Mouse (Mus musculus) kidney, embryonic 15.5 days (tissue): Measurements from ENCODE around the gene Lrrc4c. TPM values are rescaled to one million over a fixed set of nuclear protein-coding genes. Genes with fewer than 3 reads are reported as not detected.

Experiments
- ATAC-seq: fragments of 200-750 bp; cut with Nextera tagmentation; replicated peaks from 2 replicates; pipeline ENCODE4 v1.8.0; 2017; ENCODE audit warnings: moderate TSS enrichment; ENCODE audit not compliant: low FRiP score
- H3K27ac ChIP-seq: fragments of 300-500 bp; sonication (generic); 2 replicates; pipeline ENCODE4 v1.5.1; 2015; ENCODE audit warnings: mild to moderate bottlenecking, inconsistent platforms
- H3K27me3 ChIP-seq: fragments of 300-500 bp; sonication (generic); 2 replicates; pipeline ENCODE4 v1.6.1; 2015; ENCODE audit warnings: inconsistent platforms
- H3K36me3 ChIP-seq: fragments of 300-500 bp; sonication (generic); 2 replicates; pipeline ENCODE4 v1.6.1; 2015; ENCODE audit warnings: inconsistent platforms
- H3K4me1 ChIP-seq: fragments of 300-500 bp; sonication (generic); 2 replicates; pipeline ENCODE4 v1.6.1; 2015; ENCODE audit warnings: inconsistent platforms
- H3K4me2 ChIP-seq: fragments of 300-500 bp; sonication (generic); 2 replicates; pipeline ENCODE4 v1.6.1; 2015; ENCODE audit warnings: moderate library complexity, mild to moderate bottlenecking, inconsistent platforms
- H3K4me3 ChIP-seq: fragments of 300-500 bp; sonication (generic); replicated peaks from 2 replicates; pipeline ENCODE4 v1.5.1; 2015; ENCODE audit warnings: mild to moderate bottlenecking, inconsistent platforms
- H3K9ac ChIP-seq: fragments of 300-500 bp; sonication (generic); 2 replicates; pipeline ENCODE4 v1.6.1; 2015; ENCODE audit warnings: mild to moderate bottlenecking, inconsistent platforms
- H3K9me3 ChIP-seq: fragments of 300-500 bp; sonication (generic); replicated peaks from 2 replicates; pipeline ENCODE4 v1.6.1; 2016; ENCODE audit warnings: inconsistent platforms
- WGBS: fragments of 180-500 bp; shearing (Covaris S2); methylation state at CpG from one replicate; pipeline ENCODE4 v1.1.7; 2015; ENCODE audit warnings: mixed read lengths; 5-methylcytosine and 5-hydroxymethylcytosine counted together
- polyA plus RNA-seq: library from polyadenylated mRNA; unstranded; fragments of >200 nt; fragmentation: Nextera tagmentation; extraction: Ambion mirVana; gene quantifications from 2 replicates; pipeline ENCODE4 v1.2.1, GENCODE M21; 2015

The Lrrc4c gene
- 0.68 and 1.4 TPM in 2 replicates for polyA plus RNA-seq

DNA sequence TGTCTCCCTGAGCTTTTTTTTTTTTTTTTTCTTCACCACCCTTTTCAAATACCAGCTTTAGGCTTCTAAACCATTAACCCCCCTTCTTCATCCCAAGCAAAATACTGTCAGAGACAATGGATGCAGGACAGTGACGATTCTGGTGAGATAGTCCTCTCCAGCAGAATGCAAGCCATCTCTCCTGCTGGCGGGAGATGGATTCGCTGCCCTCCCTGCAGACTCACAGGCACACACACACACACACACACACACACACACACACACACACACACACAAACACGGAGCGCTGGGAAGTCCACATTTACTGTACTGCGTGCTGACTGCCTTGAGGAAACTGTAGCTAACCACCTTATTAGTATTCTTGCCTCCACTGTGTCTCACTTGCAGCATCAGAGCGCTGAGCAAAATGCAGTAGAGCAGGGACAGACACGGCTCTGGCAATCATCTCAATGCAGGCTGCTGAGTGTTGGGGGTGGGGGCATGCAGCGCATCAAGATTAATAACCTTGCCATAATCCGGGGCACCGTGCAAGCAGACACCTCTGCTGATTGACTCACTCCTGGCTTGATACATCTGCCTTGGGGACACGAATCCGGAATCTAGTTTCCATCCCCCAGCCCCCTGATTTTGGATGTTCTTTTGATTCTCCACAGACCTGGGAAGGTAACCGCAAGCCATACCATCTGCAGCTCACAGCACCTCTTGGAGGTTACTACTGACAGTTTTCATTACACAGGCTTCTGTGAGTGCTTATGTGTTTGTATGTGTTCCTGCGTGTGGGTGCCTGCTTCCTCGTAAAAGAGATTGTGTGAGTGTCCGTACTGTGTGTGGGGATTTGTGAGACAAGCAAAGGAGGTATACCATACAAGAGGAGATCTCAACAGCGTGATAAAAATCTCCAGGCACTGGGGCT is at the start of gene Lrrc4c:
Gene Lrrc4c, plus strand, starts transcription at position 783 of the 913 bp plus-strand sequence.
- WGBS: 5% methylated on average over 18 of the region's 18 CpGs
- Histone ChIP-seq H3K4me2 (peak within 1 kb of the TSS; percentile 54), H3K4me1 (peaks cover 12% of the 10 kb centered on the region; the same call in 1 of the 2 replicates), H3K27ac (no peak within 1 kb of the TSS), H3K36me3 (no peaks in the 10 kb centered on the region), H3K9me3 (no peaks in the 10 kb centered on the region), H3K27me3 (peaks cover 27% of the 10 kb centered on the region), H3K9ac (no peak within 1 kb of the TSS), H3K4me3 (peak within 1 kb of the TSS; percentile 30)
- no peak; the same call in 1 of the 2 replicates for ATAC-seq

DNA sequence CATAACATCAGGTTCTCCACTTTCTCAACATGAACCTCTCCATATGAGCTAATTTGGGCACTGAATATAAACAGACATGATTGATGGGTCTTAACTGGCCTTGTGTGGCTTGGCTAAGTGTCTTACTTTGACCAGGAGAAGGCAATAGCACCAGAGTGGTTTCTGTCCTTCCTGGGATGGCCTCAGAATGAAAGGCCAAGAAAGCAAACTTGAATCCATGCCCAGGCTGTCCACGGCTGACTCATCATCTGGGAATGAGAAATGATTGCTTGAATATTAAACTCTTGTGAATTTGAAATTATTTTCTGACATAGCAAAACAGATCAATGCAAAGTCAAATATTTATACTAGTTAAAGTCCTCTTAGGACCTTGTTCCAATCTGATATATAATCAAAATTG is 42.9 kb upstream of the Lrrc4c start:
- H3K4me3 ChIP-seq: no peak overlapping the region
- H3K27me3 ChIP-seq: no peaks in the 10 kb centered on the region
- H3K9me3 ChIP-seq: no peaks in the 10 kb centered on the region
- no peaks in the 10 kb centered on the region for H3K36me3 ChIP-seq
- H3K9ac ChIP-seq: no peak overlapping the region
- H3K27ac ChIP-seq: no peak overlapping the region
- H3K4me2 ChIP-seq: no peak overlapping the region
- ATAC-seq: no peak
- H3K4me1 ChIP-seq: no peaks in the 10 kb centered on the region
- 95% methylated on average over 1 of the region's 1 CpGs for WGBS

DNA sequence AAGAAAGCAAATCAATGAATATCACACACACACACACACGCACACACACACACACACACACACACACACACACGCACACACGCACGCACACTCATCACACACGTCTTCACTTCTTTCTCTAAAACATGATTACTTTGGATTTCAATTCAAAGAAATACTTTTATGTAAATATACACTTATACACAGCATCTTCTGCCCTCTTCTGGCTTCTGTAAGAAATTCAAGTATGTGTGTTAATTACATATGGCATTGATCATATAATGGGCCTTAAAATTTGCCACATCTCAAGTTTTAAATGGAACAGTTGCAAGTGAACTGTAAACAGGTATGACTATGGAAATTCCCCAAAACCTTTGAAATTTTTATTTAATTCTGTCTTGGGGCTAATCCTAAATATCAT is 35.0 kb upstream of the Lrrc4c start:
- Histone ChIP-seq H3K27ac (no peak overlapping the region), H3K4me1 (no peaks in the 10 kb centered on the region), H3K9me3 (no peaks in the 10 kb centered on the region), H3K9ac (no peak overlapping the region), H3K27me3 (no peaks in the 10 kb centered on the region), H3K4me2 (no peak overlapping the region), H3K36me3 (no peaks in the 10 kb centered on the region), H3K4me3 (no peak overlapping the region)
- WGBS: 82% methylated on average over 5 of the region's 5 CpGs
- ATAC-seq: no peak

DNA sequence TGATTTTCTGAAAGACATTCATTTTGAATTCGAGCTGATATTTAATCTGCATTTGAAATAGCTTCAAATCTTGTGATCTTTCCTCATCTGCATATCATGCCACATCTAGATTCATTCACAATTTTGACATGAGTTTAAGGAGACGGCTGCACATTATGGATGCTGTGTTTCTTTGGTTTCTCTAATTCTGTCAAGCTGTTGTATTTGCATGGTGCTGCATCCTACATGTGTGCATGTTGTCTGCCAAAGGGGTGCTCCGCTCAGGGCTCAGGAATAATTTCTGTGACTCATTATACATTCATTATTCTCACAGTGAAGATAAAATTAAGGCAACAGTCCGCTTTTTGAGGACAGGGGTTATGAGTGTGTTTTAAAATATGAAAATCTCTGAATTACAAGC is 30.5 kb upstream of the Lrrc4c start:
- Histone ChIP-seq H3K4me2 (no peak overlapping the region), H3K9me3 (no peaks in the 10 kb centered on the region), H3K9ac (no peak overlapping the region), H3K27me3 (no peaks in the 10 kb centered on the region), H3K4me1 (no peaks in the 10 kb centered on the region), H3K27ac (no peak overlapping the region), H3K4me3 (no peak overlapping the region), H3K36me3 (no peaks in the 10 kb centered on the region)
- no peak for ATAC-seq
- WGBS: 80% methylated on average over 4 of the region's 4 CpGs

DNA sequence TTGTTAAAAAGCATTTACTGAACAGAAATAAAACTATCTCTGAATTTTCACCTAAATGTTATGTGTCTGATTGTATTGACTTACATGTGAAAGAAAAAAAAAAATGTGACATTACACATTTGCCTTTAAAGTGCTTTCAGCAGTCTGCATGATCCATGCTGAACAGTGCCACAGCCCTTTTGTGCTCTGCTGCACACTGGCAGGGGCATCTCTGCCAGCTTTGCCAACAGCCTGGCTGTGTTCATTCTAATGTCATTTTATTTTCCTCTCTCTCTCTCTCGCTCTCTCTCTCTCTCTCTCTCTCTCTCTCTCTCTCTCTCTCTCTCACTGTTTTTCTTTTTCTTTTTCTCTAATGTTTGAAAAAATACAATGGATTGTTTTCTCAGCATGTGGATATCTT is 27.4 kb upstream of the Lrrc4c start:
- 100% methylated on average over 1 of the region's 1 CpGs for WGBS
- H3K27me3 ChIP-seq: no peaks in the 10 kb centered on the region
- H3K9me3 ChIP-seq: no peaks in the 10 kb centered on the region
- H3K4me3 ChIP-seq: no peak overlapping the region
- no peaks in the 10 kb centered on the region for H3K4me1 ChIP-seq
- no peak overlapping the region for H3K9ac ChIP-seq
- ATAC-seq: no peak
- H3K36me3 ChIP-seq: no peaks in the 10 kb centered on the region
- H3K27ac ChIP-seq: no peak overlapping the region
- H3K4me2 ChIP-seq: no peak overlapping the region

- no peaks in the 10 kb centered on the region for H3K36me3 ChIP-seq
- no peak overlapping the region for H3K4me3 ChIP-seq
- no peak for ATAC-seq
- 26% methylated on average over 5 of the region's 5 CpGs for WGBS
- no peak overlapping the region for H3K27ac ChIP-seq
- H3K27me3 ChIP-seq: peaks cover 27% of the 10 kb centered on the region
- H3K9ac ChIP-seq: no peak overlapping the region
- peaks cover 12% of the 10 kb centered on the region; the same call in 1 of the 2 replicates for H3K4me1 ChIP-seq
- H3K4me2 ChIP-seq: no peak overlapping the region
- no peaks in the 10 kb centered on the region for H3K9me3 ChIP-seq
Measured at GRCm38 (mm10) chr2:96315034-96315433, 2.9 kb upstream of the Lrrc4c start.

- Histone ChIP-seq H3K27ac (no peak overlapping the region), H3K4me3 (no peak overlapping the region), H3K4me1 (peaks cover 12% of the 10 kb centered on the region; the same call in 1 of the 2 replicates), H3K9ac (no peak overlapping the region), H3K9me3 (no peaks in the 10 kb centered on the region), H3K27me3 (peaks cover 27% of the 10 kb centered on the region), H3K36me3 (no peaks in the 10 kb centered on the region), H3K4me2 (no peak overlapping the region)
- WGBS: 47% methylated on average over 1 of the region's 1 CpGs
- ATAC-seq: no peak
Measured at GRCm38 (mm10) chr2:96316531-96316930, 1.4 kb upstream of the Lrrc4c start.

DNA sequence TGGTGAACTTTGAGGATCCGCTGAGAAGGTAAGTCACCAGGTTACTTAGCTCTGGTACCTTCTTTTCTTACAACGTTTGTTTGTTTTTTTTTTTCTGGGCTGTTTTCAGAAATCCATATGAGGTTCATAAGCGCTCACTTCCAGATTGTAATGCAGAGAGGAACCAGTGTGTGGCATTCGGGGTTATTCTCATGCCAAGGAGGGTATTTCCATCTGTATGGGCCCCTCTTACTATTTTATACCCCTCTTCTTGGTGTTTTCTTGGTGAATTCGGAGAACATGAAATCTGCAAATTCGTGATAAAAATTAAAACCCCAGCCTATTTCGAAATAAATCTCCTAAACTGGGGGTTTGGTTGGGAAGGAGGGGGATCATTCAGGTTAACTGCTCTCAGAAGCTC is 587 bp downstream of the Lrrc4c start:
- Histone ChIP-seq H3K4me2 (peak overlapping the region; percentile 54), H3K9me3 (no peaks in the 10 kb centered on the region), H3K4me3 (peak overlapping the region; percentile 30), H3K27me3 (peaks cover 27% of the 10 kb centered on the region), H3K4me1 (peaks cover 12% of the 10 kb centered on the region; the same call in 1 of the 2 replicates), H3K9ac (no peak overlapping the region), H3K27ac (no peak overlapping the region), H3K36me3 (no peaks in the 10 kb centered on the region)
- ATAC-seq: no peak
- WGBS: 9% methylated on average over 7 of the region's 7 CpGs

DNA sequence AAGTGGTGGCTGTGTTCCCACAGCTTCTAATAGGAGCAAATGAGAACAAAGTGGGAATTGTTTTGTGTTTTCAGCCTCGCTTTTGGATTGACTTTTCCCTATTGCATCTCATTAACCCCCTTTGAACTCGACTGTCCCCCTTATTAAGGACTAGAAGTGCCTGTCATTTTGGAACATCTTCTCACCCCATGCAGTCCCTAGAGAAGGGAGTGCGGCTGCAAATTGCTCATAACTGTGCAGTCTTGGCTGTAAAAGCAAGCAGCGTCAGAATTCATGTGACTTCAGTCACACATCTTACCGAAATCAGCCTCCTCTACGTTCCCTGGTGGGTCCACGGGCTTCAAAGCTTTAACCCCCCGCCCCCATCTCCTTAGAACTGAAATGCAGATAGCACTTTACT is 1.2 kb downstream of the Lrrc4c start:
- no peak overlapping the region for H3K4me2 ChIP-seq
- peaks cover 27% of the 10 kb centered on the region for H3K27me3 ChIP-seq
- H3K36me3 ChIP-seq: no peaks in the 10 kb centered on the region
- H3K4me1 ChIP-seq: peaks cover 12% of the 10 kb centered on the region; the same call in 1 of the 2 replicates
- ATAC-seq: no peak
- 7% methylated on average over 8 of the region's 8 CpGs for WGBS
- H3K9me3 ChIP-seq: no peaks in the 10 kb centered on the region
- no peak overlapping the region for H3K9ac ChIP-seq
- H3K27ac ChIP-seq: no peak overlapping the region
- no peak overlapping the region for H3K4me3 ChIP-seq

DNA sequence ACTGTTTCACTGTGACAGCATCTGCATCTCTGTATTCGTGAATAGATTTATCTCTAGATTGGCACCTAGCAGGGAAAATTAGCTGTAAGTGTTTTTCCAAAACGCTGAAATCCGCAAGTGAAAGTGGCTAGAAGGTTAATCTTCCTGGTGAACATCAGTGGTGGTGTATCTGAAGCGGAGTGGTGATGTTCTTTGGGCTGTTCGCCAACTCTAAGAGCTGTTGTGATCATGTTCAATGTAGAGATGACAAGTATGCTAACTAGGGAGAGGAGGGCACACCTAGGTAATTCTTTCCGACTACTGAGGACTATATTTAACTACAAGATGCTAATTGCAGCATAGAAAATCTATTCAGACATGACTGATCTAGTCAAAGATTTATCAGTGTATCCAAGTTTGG is 1.7 kb downstream of the Lrrc4c start:
- ATAC-seq: no peak
- no peak overlapping the region for H3K9ac ChIP-seq
- no peak overlapping the region for H3K4me2 ChIP-seq
- H3K9me3 ChIP-seq: no peaks in the 10 kb centered on the region
- H3K27ac ChIP-seq: no peak overlapping the region
- H3K4me1 ChIP-seq: peaks cover 12% of the 10 kb centered on the region; the same call in 1 of the 2 replicates
- H3K27me3 ChIP-seq: peaks cover 27% of the 10 kb centered on the region
- H3K36me3 ChIP-seq: no peaks in the 10 kb centered on the region
- WGBS: 43% methylated on average over 6 of the region's 6 CpGs
- H3K4me3 ChIP-seq: no peak overlapping the region

- H3K9ac ChIP-seq: no peak overlapping the region
- H3K27me3 ChIP-seq: no peaks in the 10 kb centered on the region
- H3K27ac ChIP-seq: no peak overlapping the region
- no peaks in the 10 kb centered on the region for H3K9me3 ChIP-seq
- H3K4me3 ChIP-seq: no peak overlapping the region
- no peaks in the 10 kb centered on the region for H3K36me3 ChIP-seq
- H3K4me1 ChIP-seq: no peaks in the 10 kb centered on the region
- ATAC-seq: peak; percentile 60; the same call in 1 of the 2 replicates
- no peak overlapping the region for H3K4me2 ChIP-seq
- 46% methylated on average over 3 of the region's 3 CpGs for WGBS
Measured at GRCm38 (mm10) chr2:96334652-96335051, 16.7 kb downstream of the Lrrc4c start.

GRCm38 (mm10) chr2:96337354-96337753 is 19.4 kb downstream of the Lrrc4c start:
- H3K9ac ChIP-seq: no peak overlapping the region
- no peak overlapping the region for H3K27ac ChIP-seq
- no peaks in the 10 kb centered on the region for H3K27me3 ChIP-seq
- no peak overlapping the region for H3K4me2 ChIP-seq
- H3K4me1 ChIP-seq: no peaks in the 10 kb centered on the region
- 54% methylated on average over 1 of the region's 1 CpGs for WGBS
- no peak for ATAC-seq
- no peak overlapping the region for H3K4me3 ChIP-seq
- H3K36me3 ChIP-seq: no peaks in the 10 kb centered on the region
- no peaks in the 10 kb centered on the region for H3K9me3 ChIP-seq
